Mouse (Mus musculus): ENCODE data around the gene Tcf19.
"Not testable (repeated sequence)": the region's sequence is repeated elsewhere in the genome, so short reads cannot be mapped to it uniquely, and the experiment has no call there.

Tcf19 gene

DNA sequence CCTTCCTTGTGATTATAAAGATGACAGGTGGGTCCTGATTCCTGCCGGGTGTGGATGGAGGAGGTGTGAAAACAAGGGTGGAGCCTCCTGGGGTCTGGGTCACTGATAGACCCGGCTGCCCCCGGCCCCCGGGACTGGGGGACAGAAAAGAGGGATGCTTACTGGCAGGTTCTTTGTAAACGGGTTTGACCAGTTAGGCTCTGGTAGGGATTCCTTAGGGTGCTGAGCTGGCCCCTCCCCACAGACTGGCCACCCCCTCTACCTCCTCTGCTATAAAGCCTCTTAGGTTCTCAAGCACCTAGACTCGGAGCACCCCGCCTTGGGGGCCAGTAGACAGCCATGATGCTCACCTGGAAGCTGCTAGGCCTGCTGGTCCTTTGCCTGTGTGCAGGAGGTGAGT lies 16.3 kb upstream of the Tcf19 start, which contains the start of gene Psors1c2:
TSS of gene Psors1c2 (plus strand) at position 301 of the 400 bp plus-strand sequence.
- DNase-seq (ENCODE audit: inconsistent ontology term) = no peak

DNA sequence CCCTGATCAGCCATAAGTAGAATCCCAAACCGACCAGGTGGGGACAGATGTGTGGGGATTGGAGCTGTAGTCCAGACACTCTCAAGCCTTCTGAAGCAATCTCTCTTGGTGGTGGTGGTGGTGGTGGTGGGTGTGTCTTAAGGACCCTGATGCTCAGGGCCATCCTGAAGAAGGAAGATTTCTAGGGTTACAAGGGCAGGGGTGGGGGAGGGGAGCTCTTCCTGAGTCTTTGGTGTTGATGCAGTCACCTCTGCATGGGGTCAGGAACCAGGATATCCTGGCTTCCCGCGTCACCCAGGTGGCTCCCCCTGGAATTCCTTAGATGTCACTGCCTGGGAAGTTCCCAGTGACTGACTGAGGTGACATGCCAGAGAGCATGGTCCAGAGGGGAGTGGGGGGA lies 15.7 kb upstream of the Tcf19 start:
- DNase-seq (ENCODE audit: inconsistent ontology term) = no peak

DNA sequence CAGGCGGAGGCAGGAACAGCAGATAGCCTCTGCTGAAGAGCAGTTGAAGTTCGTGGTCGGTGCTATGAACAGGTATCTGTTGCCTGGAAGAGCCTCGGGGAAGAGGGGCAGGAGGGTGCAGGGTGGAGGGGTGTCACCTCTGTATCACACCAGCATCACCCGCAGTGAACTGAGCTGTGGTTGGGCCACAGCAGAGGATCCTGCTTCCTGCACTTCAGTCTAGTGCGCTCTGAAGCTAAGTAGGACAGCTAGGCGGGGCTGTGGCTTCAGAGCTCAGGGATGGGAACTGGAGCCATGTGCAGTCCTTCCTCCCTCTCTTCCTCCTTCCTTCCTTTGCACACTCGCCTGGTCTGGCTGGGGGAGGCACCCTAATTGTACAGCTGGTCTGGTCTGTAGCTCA lies 10.0 kb upstream of the Tcf19 start:
- DNase-seq (ENCODE audit: inconsistent ontology term) = no peak

DNA sequence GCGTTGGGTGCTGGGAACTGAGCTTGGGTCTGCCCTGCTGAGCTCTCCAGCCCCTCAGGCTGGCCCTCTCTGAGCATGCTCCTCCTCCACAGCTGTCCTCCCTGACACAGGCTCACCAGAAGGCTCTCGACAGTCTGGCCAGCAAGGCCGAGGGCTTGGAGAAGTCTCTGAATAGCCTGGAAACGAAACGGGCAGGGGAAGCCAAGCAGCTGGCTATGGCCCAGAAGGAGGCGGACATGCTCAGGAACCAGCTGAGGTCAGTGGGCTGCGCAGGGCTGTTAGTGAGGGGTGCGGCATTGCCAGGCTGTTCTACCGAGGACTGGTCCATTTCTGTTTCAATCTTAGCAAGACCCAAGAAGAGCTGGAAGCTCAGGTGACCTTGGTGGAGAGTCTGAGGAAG lies 7.7 kb upstream of the Tcf19 start:
- no peak for DNase-seq (ENCODE audit: inconsistent ontology term)

DNA sequence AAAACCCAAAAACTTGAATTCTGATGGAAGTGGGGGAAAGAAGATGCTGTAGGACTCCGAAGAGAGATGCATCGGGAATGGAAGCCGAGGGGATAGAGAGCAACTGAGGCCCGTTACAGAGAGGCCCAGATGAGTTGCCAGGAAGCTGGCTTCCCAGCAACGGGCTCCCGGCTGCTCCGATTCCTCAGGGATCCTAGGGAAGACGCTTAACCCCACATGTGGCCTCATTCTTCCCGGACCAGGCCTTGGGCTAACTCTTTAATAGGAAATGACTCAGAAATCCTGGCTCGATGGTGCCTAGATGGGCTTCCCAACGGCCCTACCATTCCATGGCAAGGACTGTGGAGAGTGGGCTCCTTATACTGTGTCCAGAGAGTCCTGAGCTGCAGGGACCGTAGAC lies 902 bp upstream of the Tcf19 start:
- peak; percentile 33 for DNase-seq (ENCODE audit: inconsistent ontology term)

DNA sequence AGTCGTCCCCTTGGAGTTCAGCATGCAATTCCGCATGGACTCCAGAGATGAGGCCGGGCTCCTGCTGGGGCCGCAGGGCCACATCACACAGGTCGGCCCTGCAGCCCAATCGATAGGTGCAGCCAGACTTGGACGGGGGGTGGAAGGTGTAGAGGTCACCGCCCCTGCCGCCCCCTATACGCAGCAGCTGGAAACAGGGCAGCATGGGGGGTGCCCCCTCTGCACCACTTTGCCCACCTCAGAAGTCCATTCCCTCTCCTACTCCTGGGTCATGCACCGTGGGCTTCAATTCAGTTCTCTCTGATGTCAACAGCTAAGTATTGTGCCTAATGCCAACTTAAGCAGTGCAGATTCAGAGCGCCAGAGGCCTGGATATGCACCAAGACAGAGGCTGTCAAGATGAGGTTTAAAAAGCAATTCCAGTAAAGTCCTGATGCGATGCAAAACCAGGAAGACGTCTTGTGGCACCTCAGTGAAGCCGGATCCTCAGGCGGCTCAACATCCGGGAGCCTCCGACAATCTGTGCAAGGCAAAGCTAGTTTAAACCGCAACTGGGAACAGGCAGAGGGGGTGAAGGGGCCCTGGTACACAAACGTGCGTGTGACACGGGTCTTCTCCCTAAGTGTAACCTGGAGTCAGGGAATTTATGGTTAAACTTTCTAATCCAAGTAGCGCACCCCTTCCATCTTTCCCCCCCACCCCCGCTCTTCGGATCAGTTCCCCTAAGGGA lies 548 bp downstream of the Tcf19 start:
- DNase-seq (ENCODE audit: inconsistent ontology term) = no peak

DNA sequence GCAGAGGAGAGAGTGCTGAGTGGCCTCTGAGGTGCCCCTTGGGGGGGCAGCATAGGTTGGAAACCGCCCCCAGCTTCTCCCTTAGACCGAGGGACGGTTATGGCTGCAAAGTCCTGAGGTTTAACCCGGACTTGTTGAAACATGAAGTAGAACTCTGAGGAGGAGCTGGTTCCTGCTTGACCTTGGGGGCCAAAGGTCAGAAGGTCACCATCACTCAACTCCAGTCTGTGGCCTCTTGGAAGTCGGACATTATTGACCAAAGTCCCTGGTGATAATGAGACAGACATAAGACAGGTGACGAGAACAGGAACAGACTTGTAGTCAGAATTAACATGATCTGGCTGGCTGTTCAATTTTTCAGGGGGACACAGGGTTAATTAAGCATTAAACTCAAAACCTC lies 1.9 kb downstream of the Tcf19 start:
- DNase-seq (ENCODE audit: inconsistent ontology term) = no peak

DNA sequence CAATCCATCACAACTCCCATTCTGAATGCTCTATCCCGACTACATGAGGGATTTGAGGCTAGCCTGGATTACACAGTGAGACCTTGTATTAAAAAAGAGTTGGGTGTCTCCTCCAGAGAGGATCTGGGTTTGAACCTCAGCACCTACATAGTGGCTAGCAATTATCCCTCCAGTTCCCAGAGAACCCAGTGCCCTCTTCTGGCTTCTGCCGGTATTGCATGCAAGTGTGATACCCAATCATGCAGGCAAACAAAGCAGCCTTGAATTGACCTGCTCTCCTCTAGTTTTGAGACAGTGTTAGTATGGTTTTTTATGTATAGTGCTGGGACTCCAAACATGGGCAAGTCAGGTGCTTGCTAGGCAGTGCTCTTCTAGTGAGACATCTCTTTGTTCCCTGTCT lies 2.7 kb downstream of the Tcf19 start:
- DNase-seq (ENCODE audit: inconsistent ontology term) = peak; percentile 40

DNA sequence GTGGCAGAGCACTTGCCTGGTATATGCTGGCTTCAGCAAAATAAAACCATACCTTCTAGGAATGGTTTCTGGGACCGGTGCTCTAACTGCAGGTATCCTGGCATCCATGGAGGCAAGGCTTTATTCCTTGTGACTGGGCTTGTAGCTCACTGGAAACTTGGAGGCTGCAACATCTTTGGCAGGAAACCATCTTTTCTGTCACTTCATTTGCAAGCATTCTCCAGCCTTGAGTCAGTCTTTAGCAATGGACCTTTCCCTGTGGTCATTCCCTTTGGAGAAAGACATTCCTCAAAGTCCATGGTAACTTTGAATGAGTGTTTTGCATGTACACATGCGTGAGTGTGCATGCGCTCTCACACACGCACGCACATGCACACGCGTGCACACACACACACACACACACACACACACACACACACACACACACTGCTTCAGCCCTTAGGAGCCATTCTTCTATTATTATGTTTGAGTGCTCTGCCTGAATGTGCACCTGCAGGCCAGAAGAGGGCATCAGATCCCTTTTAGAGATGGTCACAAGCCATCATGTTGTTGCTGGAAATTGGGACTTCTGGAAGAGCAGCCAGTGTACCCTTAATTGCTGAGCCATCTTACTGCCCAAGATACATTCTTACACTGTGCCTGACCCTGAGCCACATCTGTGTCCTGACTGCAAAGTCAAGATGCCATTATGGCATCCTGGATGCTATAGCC lies 3.6 kb downstream of the Tcf19 start:
- peak; percentile 75 for DNase-seq (ENCODE audit: inconsistent ontology term)

DNA sequence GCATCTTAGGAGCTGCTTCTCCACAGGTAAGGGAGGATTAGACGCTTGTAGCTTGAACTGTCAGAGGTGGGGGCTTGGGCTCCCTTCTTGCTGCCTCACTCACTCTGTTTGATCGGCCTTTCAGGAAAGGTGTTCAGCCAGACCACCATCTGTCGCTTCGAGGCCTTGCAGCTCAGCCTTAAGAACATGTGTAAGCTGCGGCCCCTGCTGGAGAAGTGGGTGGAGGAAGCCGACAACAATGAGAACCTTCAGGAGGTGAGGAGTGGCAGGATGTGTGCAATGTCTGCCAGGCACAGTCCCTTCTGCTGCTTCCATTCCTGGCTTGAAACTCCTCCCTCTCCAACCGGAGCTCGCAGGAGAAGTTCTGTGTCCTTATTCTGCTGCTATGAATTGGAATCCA lies 7.3 kb downstream of the Tcf19 start:
- DNase-seq (ENCODE audit: inconsistent ontology term) = no peak

DNA sequence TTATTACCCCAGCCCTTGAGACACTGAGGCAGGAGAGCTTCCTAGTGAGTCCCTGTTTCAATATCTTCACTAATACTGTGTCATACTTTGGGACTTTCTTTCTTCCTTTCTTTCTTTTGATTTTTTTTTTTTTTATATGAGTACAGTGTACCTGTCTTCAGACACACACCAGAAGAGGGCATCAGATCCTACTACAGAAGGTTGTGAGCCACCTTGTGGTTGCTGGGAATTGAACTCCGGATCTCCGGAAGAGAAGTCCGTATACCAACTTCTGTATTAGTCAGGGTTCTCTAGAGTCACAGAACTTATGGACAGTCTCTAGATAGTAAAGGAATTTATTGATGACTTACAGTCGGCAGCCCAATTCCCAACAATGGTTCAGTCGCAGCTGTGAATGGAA lies 8.3 kb downstream of the Tcf19 start:
- not testable (repeated sequence) for DNase-seq (ENCODE audit: inconsistent ontology term)

DNA sequence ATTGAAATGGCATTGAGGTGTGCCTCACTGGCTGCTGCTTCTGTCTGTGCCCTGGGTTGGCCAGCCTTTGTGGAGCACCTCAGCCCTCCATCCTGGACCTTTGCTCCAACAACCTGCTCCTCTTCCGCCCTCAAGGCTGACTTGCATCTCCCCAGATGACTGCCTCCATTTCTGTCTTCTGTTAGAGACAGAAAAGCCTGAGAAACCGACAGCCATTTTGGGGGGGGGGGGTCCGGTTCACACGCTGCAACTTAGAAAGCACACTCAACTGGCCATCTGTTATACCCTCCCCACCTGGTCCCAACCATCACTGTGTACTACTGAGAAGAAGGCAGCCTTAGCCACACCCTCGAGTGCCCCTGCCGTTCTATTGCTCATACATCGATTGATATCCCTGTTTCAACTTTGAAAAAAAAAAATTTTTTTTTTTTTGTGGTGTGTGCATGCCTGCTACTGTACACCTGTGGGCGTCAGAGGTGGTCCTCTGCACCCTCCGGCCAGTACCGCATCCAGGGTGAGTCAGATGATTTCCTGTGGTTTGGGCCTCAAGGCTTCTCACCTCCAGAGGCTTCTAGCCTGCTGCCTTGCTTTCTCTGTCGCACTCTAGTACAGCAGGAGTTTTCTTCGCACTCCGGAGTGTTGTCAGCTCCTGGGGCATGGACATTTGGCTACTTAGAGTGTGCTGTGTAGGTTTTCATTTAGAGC lies 8.9 kb downstream of the Tcf19 start:
- DNase-seq (ENCODE audit: inconsistent ontology term) = no peak

DNA sequence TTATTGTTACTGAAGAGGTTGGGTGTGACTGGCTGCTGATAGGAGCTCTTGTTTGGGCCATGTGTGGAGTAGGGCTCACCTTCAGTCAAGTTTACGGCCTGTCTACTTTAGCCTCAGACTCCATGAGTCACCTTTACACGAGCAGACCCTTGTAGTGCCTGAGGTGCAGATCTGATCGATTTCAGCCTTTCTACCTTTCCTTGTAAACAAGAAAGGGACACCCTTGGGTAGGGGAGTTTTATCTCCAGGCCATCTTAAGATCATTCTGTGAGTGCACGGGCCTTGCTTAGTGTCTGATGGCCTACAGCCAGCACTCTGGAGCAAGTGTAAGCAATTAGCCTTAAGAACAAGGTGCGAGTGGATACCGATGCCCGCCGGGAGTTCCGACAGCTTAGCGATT lies 9.7 kb downstream of the Tcf19 start:
- no peak for DNase-seq (ENCODE audit: inconsistent ontology term)

DNA sequence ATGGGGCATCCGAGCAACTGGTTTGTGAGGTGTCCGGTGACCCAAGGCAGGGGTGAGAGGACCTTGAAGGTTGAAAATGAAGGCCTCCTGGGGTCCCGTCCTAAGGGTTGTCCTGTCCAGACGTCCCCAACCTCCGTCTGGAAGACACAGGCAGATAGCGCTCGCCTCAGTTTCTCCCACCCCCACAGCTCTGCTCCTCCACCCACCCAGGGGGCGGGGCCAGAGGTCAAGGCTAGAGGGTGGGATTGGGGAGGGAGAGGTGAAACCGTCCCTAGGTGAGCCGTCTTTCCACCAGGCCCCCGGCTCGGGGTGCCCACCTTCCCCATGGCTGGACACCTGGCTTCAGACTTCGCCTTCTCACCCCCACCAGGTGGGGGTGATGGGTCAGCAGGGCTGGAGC lies 10.8 kb downstream of the Tcf19 start, which contains the start of gene Pou5f1:
TSS of gene Pou5f1 (plus strand) at position 243 of the 400 bp plus-strand sequence.
- DNase-seq (ENCODE audit: inconsistent ontology term) = no peak

DNA sequence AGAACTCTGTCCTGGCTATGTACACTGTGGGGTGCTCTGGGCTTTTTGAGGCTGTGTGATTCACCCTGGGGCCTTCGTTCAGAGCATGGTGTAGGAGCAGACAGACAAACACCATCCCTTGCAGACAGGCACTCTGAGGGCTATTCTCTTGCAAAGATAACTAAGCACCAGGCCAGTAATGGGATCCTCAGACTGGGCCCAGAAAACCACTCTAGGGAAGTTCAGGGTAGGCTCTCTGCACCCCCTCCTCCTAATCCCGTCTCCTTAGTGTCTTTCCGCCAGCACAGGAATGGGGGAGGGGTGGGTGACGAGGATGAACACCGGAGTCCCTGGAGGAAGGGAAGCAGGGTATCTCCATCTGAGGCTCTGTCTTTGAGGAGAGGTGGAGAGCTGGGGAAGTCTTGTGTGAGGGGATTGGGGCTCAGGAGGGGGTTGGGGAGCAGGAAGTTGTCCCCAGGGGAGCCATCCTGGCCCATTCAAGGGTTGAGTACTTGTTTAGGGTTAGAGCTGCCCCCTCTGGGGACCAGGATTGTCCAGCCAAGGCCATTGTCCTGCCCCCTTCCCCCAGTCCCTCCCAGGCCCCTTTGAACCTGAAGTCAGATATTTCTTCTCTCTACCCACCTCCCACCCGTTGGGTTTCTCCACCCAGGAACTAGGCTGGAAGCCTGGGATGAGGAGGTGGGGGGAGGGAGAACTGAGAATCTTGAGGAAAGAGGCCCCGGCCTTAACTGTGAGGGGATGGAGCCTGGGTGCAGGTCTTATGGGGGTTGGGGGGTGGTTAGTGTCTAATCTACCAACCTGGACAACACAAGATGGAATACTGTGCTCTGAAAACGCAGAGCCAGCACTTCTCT lies 11.8 kb downstream of the Tcf19 start:
- no peak for DNase-seq (ENCODE audit: inconsistent ontology term)

DNA sequence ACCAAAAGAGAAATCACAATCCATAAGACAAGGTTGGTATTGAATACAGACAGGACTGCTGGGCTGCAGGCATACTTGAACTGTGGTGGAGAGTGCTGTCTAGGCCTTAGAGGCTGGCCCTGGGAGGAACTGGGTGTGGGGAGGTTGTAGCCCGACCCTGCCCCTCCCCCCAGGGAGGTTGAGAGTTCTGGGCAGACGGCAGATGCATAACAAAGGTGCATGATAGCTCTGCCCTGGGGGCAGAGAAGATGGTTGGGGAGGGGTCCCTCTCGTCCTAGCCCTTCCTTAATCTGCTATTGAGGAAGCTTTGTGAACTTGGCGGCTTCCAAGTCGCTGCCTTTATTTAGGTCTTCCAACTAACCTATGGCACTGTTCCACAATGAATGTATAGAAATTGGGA lies 12.8 kb downstream of the Tcf19 start:
- DNase-seq (ENCODE audit: inconsistent ontology term) = no peak

DNA sequence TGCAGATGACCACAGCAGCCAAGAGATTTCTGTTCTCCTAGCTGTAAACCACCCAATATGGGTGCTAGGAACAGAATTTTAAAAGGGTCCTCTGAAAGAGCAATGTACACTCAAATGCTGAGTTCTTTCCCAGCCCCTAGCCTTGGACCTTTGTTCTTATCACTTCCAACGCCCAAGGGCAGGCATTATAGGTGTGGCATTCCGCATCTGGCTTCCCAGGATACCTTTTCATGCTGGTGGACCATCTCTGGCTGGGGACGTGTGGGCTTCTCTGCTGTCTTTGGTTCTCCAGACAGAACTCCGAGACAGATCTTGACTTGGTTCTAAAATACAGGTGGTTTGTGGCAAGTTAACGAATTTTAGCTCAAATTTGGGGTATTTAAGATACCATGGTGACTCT lies 13.9 kb downstream of the Tcf19 start:
- DNase-seq (ENCODE audit: inconsistent ontology term) = no peak

DNA sequence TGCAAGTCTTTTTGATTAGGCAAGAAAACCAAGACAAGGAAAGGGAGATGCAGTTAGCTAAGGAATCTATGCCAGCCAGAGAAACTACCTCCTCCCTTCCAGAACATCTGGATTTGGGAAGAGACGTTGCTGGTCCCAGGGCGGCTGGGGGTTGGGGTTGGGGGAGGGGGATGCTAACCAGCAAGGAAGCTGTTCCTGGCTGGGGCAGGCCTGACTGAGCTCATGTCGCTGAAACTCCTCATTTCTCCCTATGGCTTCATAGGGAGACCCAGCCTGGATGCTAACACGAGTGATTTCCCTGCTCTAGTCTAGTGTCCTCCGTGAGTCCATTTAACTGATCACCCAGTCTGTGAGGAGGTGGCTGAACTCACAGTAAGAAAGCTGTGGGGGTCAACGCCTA lies 14.4 kb downstream of the Tcf19 start:
- DNase-seq (ENCODE audit: inconsistent ontology term) = no peak

DNA sequence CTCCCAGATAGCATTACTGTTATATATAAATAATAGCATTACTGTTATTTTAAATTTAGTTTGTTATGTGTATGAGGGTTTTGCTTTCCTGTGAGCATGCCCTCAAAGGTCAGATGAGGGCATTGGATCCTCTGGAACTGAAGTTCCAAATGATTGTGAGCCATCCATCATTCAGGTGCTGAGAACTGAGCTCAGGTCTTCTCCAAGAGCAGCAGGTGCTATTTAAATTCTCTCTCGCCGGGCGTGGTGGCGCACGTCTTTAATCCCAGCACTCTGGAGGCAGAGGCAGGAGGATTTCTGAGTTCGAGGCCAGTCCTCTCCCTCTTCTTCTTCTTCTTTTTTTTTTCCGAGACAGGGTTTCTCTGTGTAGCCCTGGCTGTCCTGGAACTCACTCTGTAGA lies 19.5 kb downstream of the Tcf19 start:
- no peak for DNase-seq (ENCODE audit: inconsistent ontology term)

DNA sequence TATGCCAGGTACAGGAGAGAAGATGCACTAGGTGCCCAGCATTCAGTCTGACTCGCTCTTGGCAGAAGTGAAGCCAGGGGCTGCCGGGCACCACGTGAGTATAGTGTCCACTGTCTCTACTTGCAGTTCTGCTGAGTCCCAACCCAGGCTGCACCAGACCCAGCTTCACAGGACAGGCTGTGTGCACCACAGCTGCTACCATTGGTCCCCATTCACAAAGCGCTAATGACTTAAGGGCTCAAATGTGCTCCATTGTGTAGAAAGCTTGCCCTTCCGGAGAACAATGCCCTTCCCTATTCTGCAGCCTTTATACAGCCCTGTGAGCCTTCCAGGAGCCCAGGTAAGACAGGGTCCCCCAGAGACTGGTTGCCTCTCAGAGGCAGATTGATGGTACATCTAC lies 26.3 kb downstream of the Tcf19 start:
- no peak for DNase-seq (ENCODE audit: inconsistent ontology term)

DNA sequence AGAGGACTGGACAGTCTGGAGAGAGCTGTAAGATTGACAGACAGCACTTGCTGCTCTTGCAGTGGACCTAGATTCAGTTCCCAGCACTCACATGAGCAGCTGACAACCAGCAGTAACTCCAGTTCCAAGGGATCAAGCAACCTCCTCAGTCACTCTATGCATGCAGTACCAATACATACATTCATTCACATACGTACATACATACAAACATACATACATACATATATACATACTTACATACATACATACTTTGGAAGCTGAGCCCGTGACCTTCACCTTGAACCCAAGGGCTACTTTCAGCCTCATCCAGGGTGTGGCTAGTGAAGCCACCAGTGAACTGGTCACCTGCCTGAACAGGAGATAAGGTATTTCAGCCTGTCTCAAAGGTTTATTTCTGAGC lies 28.6 kb downstream of the Tcf19 start:
- DNase-seq (ENCODE audit: inconsistent ontology term) = no peak

DNA sequence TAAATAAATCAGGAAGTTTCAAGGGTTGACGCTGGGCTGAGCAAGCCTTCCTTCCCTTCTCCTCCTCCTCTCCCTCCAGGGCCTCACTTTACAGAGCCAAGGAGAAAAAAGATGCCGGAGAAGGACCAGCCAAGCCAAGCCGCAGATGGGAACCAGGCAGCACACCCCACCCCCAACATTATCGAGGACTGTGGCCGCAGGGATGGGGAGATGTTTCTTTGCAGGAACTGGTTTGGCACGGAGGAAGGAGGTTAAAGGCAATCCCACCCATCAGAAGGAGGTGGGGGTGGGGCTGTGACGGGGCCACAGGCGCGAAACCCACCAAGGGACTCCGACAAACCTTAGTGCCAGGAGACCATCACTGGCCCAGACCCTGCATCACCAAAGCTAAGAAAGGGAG lies 29.9 kb downstream of the Tcf19 start:
- no peak for DNase-seq (ENCODE audit: inconsistent ontology term)
